Mouse (Mus musculus): ENCODE measurements around the gene Polr1c. TPM values are rescaled to one million over a fixed set of nuclear protein-coding genes. Genes with fewer than 3 reads are reported as not detected.

The Polr1c gene
- polyA plus RNA-seq, 1 experiment from 2014 or later, result 104 TPM

DNA sequence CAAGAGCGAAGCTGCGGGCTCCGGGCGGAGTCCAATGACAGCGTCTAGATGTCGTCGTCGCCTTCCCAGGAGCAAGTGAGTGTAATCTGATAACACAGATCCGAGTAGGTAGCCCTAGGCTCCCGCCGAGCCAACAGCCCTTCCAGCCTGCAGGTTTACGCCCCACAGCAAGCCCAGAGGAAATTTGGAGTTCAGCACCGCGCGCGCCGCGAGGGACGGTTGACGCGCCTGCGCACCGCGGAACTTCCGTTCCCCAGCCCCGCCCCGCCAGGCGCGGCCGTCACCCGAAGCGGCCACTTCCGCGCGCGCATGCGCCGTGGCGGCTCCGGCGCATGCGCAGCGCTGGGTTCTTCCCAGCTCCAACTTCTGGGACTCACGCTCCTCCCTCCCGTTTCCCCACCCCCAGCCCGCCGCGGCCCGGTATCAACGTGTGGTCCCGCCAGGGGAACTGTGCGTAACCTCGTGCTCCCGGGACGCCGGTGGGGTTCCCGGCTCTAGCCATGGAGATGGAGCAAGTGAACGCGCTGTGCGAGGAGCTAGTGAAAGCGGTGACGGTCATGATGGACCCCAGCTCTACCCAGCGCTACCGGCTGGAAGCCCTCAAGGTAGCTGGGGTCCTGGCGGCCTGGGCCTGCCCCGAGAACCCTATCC is 45.3 kb downstream of the Polr1c start, which contains the start of the genes Polh and Xpo5:
Gene Polh, minus strand, starts transcription at position 225 of the 651 bp plus-strand sequence.
Gene Xpo5, plus strand, starts transcription at position 362 of the 651 bp plus-strand sequence.
- peak; percentile 96 for ATAC-seq (replicated peaks; ENCODE audit: low FRiP score)
- Histone ChIP-seq H3K27ac (peak within 1 kb of the TSS; percentile 91), H3K9ac (peak within 1 kb of the TSS; percentile 89), H3K4me3 (replicated peaks) (peak within 1 kb of the TSS; percentile 78), H3K36me3 (peaks cover 53% of the 10 kb centered on the region), H3K4me1 (peaks cover 23% of the 10 kb centered on the region), H3K9me3 (replicated peaks) (no peaks in the 10 kb centered on the region), H3K27me3 (no peaks in the 10 kb centered on the region), H3K4me2 (peak within 1 kb of the TSS; percentile 82)
- WGBS, result under 1% methylated on average over 66 of the region's 66 CpGs

DNA sequence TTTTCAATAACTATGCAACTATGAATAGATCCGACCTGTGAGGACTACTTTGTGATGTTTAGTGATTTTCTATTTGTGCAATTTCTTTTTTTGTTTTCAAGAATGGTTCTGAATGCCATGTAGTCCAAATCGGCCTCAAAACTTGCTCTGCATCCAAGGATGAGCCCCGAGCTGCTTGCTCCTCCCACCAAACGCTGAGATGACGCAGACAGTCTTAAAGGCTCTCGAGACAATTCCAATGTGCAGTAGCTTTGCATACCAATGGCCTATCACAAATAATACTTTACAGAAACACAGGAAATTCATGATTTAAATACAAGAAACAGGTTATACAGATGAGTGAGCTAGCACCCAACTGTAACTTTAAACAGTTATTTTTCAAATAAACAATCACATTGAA is 46.7 kb downstream of the Polr1c start:
- WGBS, result 68% methylated on average over 6 of the region's 6 CpGs
- Histone ChIP-seq H3K4me2 (peak overlapping the region; percentile 74), H3K4me1 (peaks cover 23% of the 10 kb centered on the region), H3K9me3 (replicated peaks) (no peaks in the 10 kb centered on the region), H3K27me3 (no peaks in the 10 kb centered on the region), H3K36me3 (peaks cover 53% of the 10 kb centered on the region), H3K9ac (0 out of 2 replicates have a peak overlapping the region, but pooled peaks have one; percentile 89), H3K4me3 (replicated peaks) (peak overlapping the region; percentile 78), H3K27ac (no peak overlapping the region)
- no peak for ATAC-seq (replicated peaks; ENCODE audit: low FRiP score)

MicroRNAs within 50 kb of the gene (microRNA counts, 519-probe panel; counts per million panel counts)
- microRNA mmu-miR-693-3p (31.7 counts per million), microRNA mmu-miR-693-5p (31.7 counts per million)

Small RNAs within 50 kb of the gene (microRNA-seq; reads per million reads assigned to microRNA genes)
- not detected for gene Mir693

Other genes with a start within 250 kb of the Polr1c start
- 5.9 and 6.6 TPM in 2 replicates for gene Vegfa, start 215.7 kb downstream of the Polr1c start, polyA plus RNA-seq (2015; fragmentation: Nextera tagmentation; extraction: Ambion mirVana)
- gene Mrps18a, start 137.1 kb downstream of the Polr1c start, polyA plus RNA-seq (2015; fragmentation: Nextera tagmentation; extraction: Ambion mirVana), result 154 and 155 TPM in 2 replicates
- 11.7 and 12.1 TPM in 2 replicates for gene Rsph9, start 103.8 kb downstream of the Polr1c start, polyA plus RNA-seq (2015; fragmentation: Nextera tagmentation; extraction: Ambion mirVana)
- gene Mad2l1bp, start 94.5 kb downstream of the Polr1c start, polyA plus RNA-seq (2015; fragmentation: Nextera tagmentation; extraction: Ambion mirVana), result 37.5 and 39.2 TPM in 2 replicates
- 36.8 and 44.4 TPM in 2 replicates for gene Gtpbp2, start 87.0 kb downstream of the Polr1c start, polyA plus RNA-seq (2015; fragmentation: Nextera tagmentation; extraction: Ambion mirVana)
- 16.5 and 17.0 TPM in 2 replicates for gene Polh, start 45.4 kb downstream of the Polr1c start, polyA plus RNA-seq (2015; fragmentation: Nextera tagmentation; extraction: Ambion mirVana)
- gene Xpo5, start 45.3 kb downstream of the Polr1c start, polyA plus RNA-seq (2015; fragmentation: Nextera tagmentation; extraction: Ambion mirVana), result 41.9 and 44.8 TPM in 2 replicates
- 103 and 113 TPM in 2 replicates for gene Yipf3, start within 50 bp of the Polr1c start, polyA plus RNA-seq (2015; fragmentation: Nextera tagmentation; extraction: Ambion mirVana)
- 0.60 and 0.71 TPM in 2 replicates for gene Lrrc73, start 5.5 kb upstream of the Polr1c start, polyA plus RNA-seq (2015; fragmentation: Nextera tagmentation; extraction: Ambion mirVana)
- 40.3 and 47.7 TPM in 2 replicates for gene Tjap1, start 35.0 kb upstream of the Polr1c start, polyA plus RNA-seq (2015; fragmentation: Nextera tagmentation; extraction: Ambion mirVana)
- 0.42 and 0.85 TPM in 2 replicates for gene Dlk2, start 49.4 kb upstream of the Polr1c start, polyA plus RNA-seq (2015; fragmentation: Nextera tagmentation; extraction: Ambion mirVana)
- 5.8 and 6.3 TPM in 2 replicates for gene Abcc10, start 80.3 kb upstream of the Polr1c start, polyA plus RNA-seq (2015; fragmentation: Nextera tagmentation; extraction: Ambion mirVana)
- 9.9 and 10.3 TPM in 2 replicates for gene Zfp318, start 135.7 kb upstream of the Polr1c start, polyA plus RNA-seq (2015; fragmentation: Nextera tagmentation; extraction: Ambion mirVana)
- gene Crip3, start 180.9 kb upstream of the Polr1c start, polyA plus RNA-seq (2015; fragmentation: Nextera tagmentation; extraction: Ambion mirVana), result 0.51 and 0.64 TPM in 2 replicates
- gene Slc22a7, start 190.4 kb upstream of the Polr1c start, polyA plus RNA-seq (2015; fragmentation: Nextera tagmentation; extraction: Ambion mirVana), result not detected in 2 replicates
- 0.17 and 0.26 TPM in 2 replicates for gene Ttbk1, start 239.6 kb upstream of the Polr1c start, polyA plus RNA-seq (2015; fragmentation: Nextera tagmentation; extraction: Ambion mirVana)
- gene Dnph1, start 248.7 kb upstream of the Polr1c start, polyA plus RNA-seq (2015; fragmentation: Nextera tagmentation; extraction: Ambion mirVana), result 58.0 and 58.5 TPM in 2 replicates